Mouse (Mus musculus): ENCODE results near the gene Tmcc1.
A peak's percentile ranks its signal among the peaks of the same experiment; 100 is the strongest.

Tmcc1 gene

GRCm38 (mm10) chr6:116013687-116014086 is 179.6 kb downstream of the Tmcc1 start:
- DNase-seq (ENCODE audit: low spot score) = no peak

GRCm38 (mm10) chr6:116010541-116010940 is 182.7 kb downstream of the Tmcc1 start:
- DNase-seq (ENCODE audit: low spot score) = peak; percentile 89

GRCm38 (mm10) chr6:116009426-116009825 is 183.9 kb downstream of the Tmcc1 start:
- DNase-seq (ENCODE audit: low spot score) = no peak

GRCm38 (mm10) chr6:116007561-116008173 is 185.6 kb downstream of the Tmcc1 start:
- DNase-seq (ENCODE audit: low spot score) = peak; percentile 73

- no peak for DNase-seq (ENCODE audit: low spot score)
Observed at GRCm38 (mm10) chr6:116006731-116007130, 186.6 kb downstream of the Tmcc1 start.

GRCm38 (mm10) chr6:116005959-116006288 is 187.4 kb downstream of the Tmcc1 start:
- DNase-seq (ENCODE audit: low spot score) = no peak

GRCm38 (mm10) chr6:116005275-116005958 is 187.9 kb downstream of the Tmcc1 start:
- DNase-seq (ENCODE audit: low spot score) = no peak

GRCm38 (mm10) chr6:116004716-116005115 is 188.6 kb downstream of the Tmcc1 start:
- DNase-seq (ENCODE audit: low spot score) = no peak

GRCm38 (mm10) chr6:116004069-116004468 is 189.2 kb downstream of the Tmcc1 start:
- DNase-seq (ENCODE audit: low spot score) = no peak

- no peak for DNase-seq (ENCODE audit: low spot score)
Observed at GRCm38 (mm10) chr6:116003516-116003915, 189.8 kb downstream of the Tmcc1 start.

- no peak for DNase-seq (ENCODE audit: low spot score)
Observed at GRCm38 (mm10) chr6:116002311-116003104, 190.8 kb downstream of the Tmcc1 start.

- DNase-seq (ENCODE audit: low spot score) = no peak
Observed at GRCm38 (mm10) chr6:116000851-116001250, 192.4 kb downstream of the Tmcc1 start.

GRCm38 (mm10) chr6:115999227-115999626 is 194.1 kb downstream of the Tmcc1 start:
- DNase-seq (ENCODE audit: low spot score) = no peak

GRCm38 (mm10) chr6:115998758-115999157 is 194.5 kb downstream of the Tmcc1 start:
- no peak for DNase-seq (ENCODE audit: low spot score)

- no peak for DNase-seq (ENCODE audit: low spot score)
Observed at GRCm38 (mm10) chr6:115997726-115998311, 195.5 kb downstream of the Tmcc1 start.

GRCm38 (mm10) chr6:115996171-115996851 is 197.0 kb downstream of the Tmcc1 start:
- no peak for DNase-seq (ENCODE audit: low spot score)

- no peak for DNase-seq (ENCODE audit: low spot score)
Observed at GRCm38 (mm10) chr6:115995531-115995941, 197.8 kb downstream of the Tmcc1 start.

- DNase-seq (ENCODE audit: low spot score) = peak; percentile 90
Observed at GRCm38 (mm10) chr6:115994877-115995520, 198.3 kb downstream of the Tmcc1 start, which contains the start of gene Plxnd1. TSS of gene Plxnd1 (minus strand) at chr6:115995005.

GRCm38 (mm10) chr6:115994146-115994876 is 199.0 kb downstream of the Tmcc1 start:
- DNase-seq (ENCODE audit: low spot score) = peak; percentile 49

GRCm38 (mm10) chr6:115993463-115994145 is 199.7 kb downstream of the Tmcc1 start:
- DNase-seq (ENCODE audit: low spot score) = no peak

Measured in layer of hippocampus, adult 11-12 months (tissue).